Mouse (Mus musculus) cerebral cortex, adult 2 months (tissue): ENCODE measurements around the gene Pax8.

Experiments
- WGBS: fragments of 180-500 bp; shearing (Covaris S2); methylation state at CpG from one replicate; pipeline ENCODE4 v1.1.7; 2018; 5-methylcytosine and 5-hydroxymethylcytosine counted together

Pax8 gene

GRCm38 (mm10) chr2:24475420-24475819, at the start of gene Pax8:
Gene Pax8 (minus strand): TSS chr2:24475599.
- WGBS, result 72% methylated on average over 9 of the region's 9 CpGs

GRCm38 (mm10) chr2:24521430-24522226, 46.2 kb upstream of the Pax8 start:
- WGBS, result 2% methylated on average over 33 of the region's 33 CpGs

GRCm38 (mm10) chr2:24520576-24521272, 45.3 kb upstream of the Pax8 start:
- WGBS, result 32% methylated on average over 9 of the region's 9 CpGs

- WGBS, result 89% methylated on average over 3 of the region's 3 CpGs
These were observed 41.5 kb upstream of the Pax8 start for GRCm38 (mm10) chr2:24516946-24517345.

GRCm38 (mm10) chr2:24507359-24507758, 32.0 kb upstream of the Pax8 start:
- 70% methylated on average over 3 of the region's 3 CpGs for WGBS

- 43% methylated on average over 5 of the region's 5 CpGs for WGBS
These were observed 27.6 kb upstream of the Pax8 start for GRCm38 (mm10) chr2:24502963-24503471.

GRCm38 (mm10) chr2:24500921-24501320, 25.5 kb upstream of the Pax8 start:
- 91% methylated on average over 2 of the region's 2 CpGs for WGBS

- 49% methylated on average over 6 of the region's 6 CpGs for WGBS
These were observed 15.2 kb upstream of the Pax8 start for GRCm38 (mm10) chr2:24490564-24490963.

GRCm38 (mm10) chr2:24488660-24489059, 13.3 kb upstream of the Pax8 start:
- WGBS, result 83% methylated on average over 3 of the region's 3 CpGs

- WGBS, result 76% methylated on average over 4 of the region's 4 CpGs
These were observed 11.8 kb upstream of the Pax8 start for GRCm38 (mm10) chr2:24487056-24487825.

- WGBS, result 95% methylated on average over 4 of the region's 4 CpGs
These were observed 10.0 kb upstream of the Pax8 start for GRCm38 (mm10) chr2:24485398-24485797.

- 63% methylated on average over 2 of the region's 2 CpGs for WGBS
These were observed 4.5 kb upstream of the Pax8 start for GRCm38 (mm10) chr2:24479906-24480305.

- WGBS, result 33% methylated on average over 1 of the region's 1 CpGs
These were observed 3.8 kb upstream of the Pax8 start for GRCm38 (mm10) chr2:24479151-24479550.

- WGBS, result 71% methylated on average over 4 of the region's 4 CpGs
These were observed 3.2 kb upstream of the Pax8 start for GRCm38 (mm10) chr2:24478611-24479010.

GRCm38 (mm10) chr2:24474514-24475378, 653 bp downstream of the Pax8 start:
- WGBS, result 48% methylated on average over 29 of the region's 29 CpGs

GRCm38 (mm10) chr2:24473641-24474511, 1.5 kb downstream of the Pax8 start:
- 6% methylated on average over 56 of the region's 56 CpGs for WGBS

- WGBS, result 9% methylated on average over 11 of the region's 11 CpGs
These were observed 2.7 kb downstream of the Pax8 start for GRCm38 (mm10) chr2:24472677-24473076.

- WGBS, result 11% methylated on average over 7 of the region's 7 CpGs
These were observed 3.3 kb downstream of the Pax8 start for GRCm38 (mm10) chr2:24472111-24472510.

- WGBS, result 84% methylated on average over 4 of the region's 4 CpGs
These were observed 6.3 kb downstream of the Pax8 start for GRCm38 (mm10) chr2:24469102-24469501.

GRCm38 (mm10) chr2:24468430-24468829, 7.0 kb downstream of the Pax8 start:
- WGBS, result 82% methylated on average over 1 of the region's 1 CpGs
